Mouse (Mus musculus) spleen, adult 2 months (tissue): ENCODE measurements around the gene Olfr522.

Source experiments
- CTCF ChIP-seq: fragments of 200-500 bp; IDR thresholded peaks from 2 replicates; pipeline ENCODE4 v1.5.1; 2011; ENCODE audit warnings: mild to moderate bottlenecking, inconsistent platforms; ENCODE audit not compliant: insufficient read depth, insufficient read length, insufficient replicate concordance; ENCODE audit errors: extremely low read depth
- POLR2A ChIP-seq: fragments of 200-500 bp; IDR thresholded peaks from 2 replicates; pipeline ENCODE4 v1.6.1; 2011; ENCODE audit warnings: low read depth, low read length, inconsistent platforms

DNA sequence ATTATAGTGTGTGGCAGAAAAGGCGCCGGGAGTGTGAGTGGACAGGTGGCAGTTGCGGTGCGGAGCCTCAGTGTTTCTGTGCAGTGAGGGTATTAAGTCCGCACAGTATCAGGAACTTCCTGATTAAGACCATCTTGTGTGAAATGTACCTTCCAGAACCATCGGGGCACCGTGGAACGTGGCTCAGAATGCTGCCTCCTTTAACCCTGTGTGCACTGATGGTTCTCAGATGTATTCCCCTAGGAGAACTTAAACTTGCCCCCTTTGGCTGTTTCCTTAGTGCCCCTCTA, 26.6 kb downstream of the Olfr522 start:
- TF ChIP-seq POLR2A (no peak; the same call in 1 of the 2 replicates), CTCF (no peak)
